Mouse (Mus musculus) urinary bladder, postnatal 36 days (tissue): ENCODE measurements around the gene Zfp870.
A peak's percentile ranks its signal among the peaks of the same experiment; 100 is the strongest.

ENCODE experiments used
- DNase-seq, 2 experiments: peaks; one replicate each; pipeline ENCODE4 v3.0.0; 2022; ENCODE audit warnings: low spot score in 2 of 2, mixed read lengths in 1 of 2

Zfp870 gene

GRCm38 (mm10) chr17:32891239-32892180, at the start of gene Zfp870:
Gene Zfp870 (minus strand): TSS chr17:32891642.
- peak; percentile 78 to 85 for DNase-seq

GRCm38 (mm10) chr17:32939831-32940230, 48.4 kb upstream of the Zfp870 start:
- no peak for DNase-seq

- DNase-seq = no peak
Measured at GRCm38 (mm10) chr17:32927803-32928202, 36.4 kb upstream of the Zfp870 start.

- DNase-seq = peak; percentile 58 to 77
Measured at GRCm38 (mm10) chr17:32924658-32925312, 33.3 kb upstream of the Zfp870 start.

GRCm38 (mm10) chr17:32923681-32924080, 32.2 kb upstream of the Zfp870 start:
- no peak for DNase-seq

GRCm38 (mm10) chr17:32919123-32919522, 27.7 kb upstream of the Zfp870 start:
- no peak for DNase-seq

GRCm38 (mm10) chr17:32917131-32917530, 25.7 kb upstream of the Zfp870 start, which contains the start of gene Cyp4f14:
Gene Cyp4f14 (minus strand): TSS chr17:32917342.
- DNase-seq = peak in 1 of 2 experiments; percentile 22

GRCm38 (mm10) chr17:32916075-32916474, 24.6 kb upstream of the Zfp870 start:
- no peak for DNase-seq

- no peak for DNase-seq
Measured at GRCm38 (mm10) chr17:32906172-32906571, 14.7 kb upstream of the Zfp870 start.

GRCm38 (mm10) chr17:32905239-32905638, 13.8 kb upstream of the Zfp870 start:
- peak; percentile 10 to 41 for DNase-seq

- no peak for DNase-seq
Measured at GRCm38 (mm10) chr17:32904414-32904813, 13.0 kb upstream of the Zfp870 start.

GRCm38 (mm10) chr17:32901751-32902525, 10.5 kb upstream of the Zfp870 start:
- DNase-seq = no peak

- no peak for DNase-seq
Measured at GRCm38 (mm10) chr17:32895421-32895820, 4.0 kb upstream of the Zfp870 start.

- DNase-seq = no peak
Measured at GRCm38 (mm10) chr17:32893901-32894300, 2.5 kb upstream of the Zfp870 start.

- no peak for DNase-seq
Measured at GRCm38 (mm10) chr17:32890852-32891238, 597 bp downstream of the Zfp870 start.

- no peak for DNase-seq
Measured at GRCm38 (mm10) chr17:32889611-32890010, 1.8 kb downstream of the Zfp870 start.

- no peak for DNase-seq
Measured at GRCm38 (mm10) chr17:32880320-32881218, 10.9 kb downstream of the Zfp870 start.

GRCm38 (mm10) chr17:32878773-32879172, 12.7 kb downstream of the Zfp870 start:
- DNase-seq = peak in 1 of 2 experiments; percentile 4

GRCm38 (mm10) chr17:32877471-32878171, 13.8 kb downstream of the Zfp870 start:
- DNase-seq = no peak

- DNase-seq = no peak
Measured at GRCm38 (mm10) chr17:32872696-32873095, 18.7 kb downstream of the Zfp870 start.
